Mouse (Mus musculus) G1E (cell line): ENCODE data around the gene Usp30. TPM values are rescaled to one million over a fixed set of nuclear protein-coding genes. Genes with fewer than 3 reads are reported as not detected.

Experiments used
- ATAC-seq: 2 replicates; pipeline ENCODE4 v1.8.0; 2016; ENCODE audit warnings: mild to moderate bottlenecking; ENCODE audit not compliant: insufficient number of reproducible peaks, poor library complexity, low FRiP score, severe bottlenecking; ENCODE audit errors: extremely low read depth
- DNase-seq: peaks from one replicate; pipeline ENCODE4 v3.0.0; 2012; ENCODE audit warnings: low spot score
- H3K27me3 ChIP-seq: 2 replicates; pipeline ENCODE4 v1.6.1; 2012; ENCODE audit warnings: mild to moderate bottlenecking, low read length, inconsistent platforms; ENCODE audit not compliant: insufficient read depth
- H3K36me3 ChIP-seq: replicated peaks from 2 replicates; pipeline ENCODE3; 2012; ENCODE audit warnings: mild to moderate bottlenecking, inconsistent platforms
- H3K4me1 ChIP-seq: 2 replicates; pipeline ENCODE4 v1.6.1; 2012; ENCODE audit warnings: low read depth, low read length, inconsistent platforms, mixed read lengths; ENCODE audit not compliant: insufficient read depth
- H3K4me3 ChIP-seq: 2 replicates; pipeline ENCODE4 v1.5.1; 2012; ENCODE audit warnings: low read depth, mild to moderate bottlenecking, inconsistent platforms, low read length, moderate library complexity, mixed read lengths
- H3K9me3 ChIP-seq: replicated peaks from 2 replicates; pipeline ENCODE4 v1.6.1; 2012; ENCODE audit warnings: inconsistent platforms
- CTCF ChIP-seq: IDR thresholded peaks from 2 replicates; pipeline ENCODE4 v1.5.1; 2012; ENCODE audit warnings: low read depth, low read length, inconsistent platforms, mixed read lengths
- GATA1 ChIP-seq: IDR thresholded peaks from 2 replicates; pipeline ENCODE4 v1.6.1; 2012; ENCODE audit warnings: borderline replicate concordance, low read length, inconsistent platforms, mixed read lengths
- GATA2 ChIP-seq: IDR thresholded peaks from 2 replicates; pipeline ENCODE4 v1.6.1; 2012; ENCODE audit warnings: low read depth, low read length, inconsistent platforms, borderline replicate concordance
- POLR2AphosphoS5 ChIP-seq: IDR thresholded peaks from 2 replicates; pipeline ENCODE4 v1.6.1; 2012; ENCODE audit warnings: low read depth, low read length, inconsistent platforms; ENCODE audit not compliant: insufficient replicate concordance
- TAL1 ChIP-seq: conservative IDR thresholded peaks from 2 replicates; pipeline ENCODE4 v1.6.1; 2012; ENCODE audit warnings: low read depth, low read length, inconsistent platforms, mixed read lengths
- polyA plus RNA-seq: library from polyadenylated mRNA; stranded (reverse); fragments of >175 nt; gene quantifications from 2 replicates; pipeline ENCODE4 v1.2.3, GENCODE M21; 2012
- total RNA-seq, 2 experiments: library from RNA; stranded (forward) in 1 of 2; stranded (reverse) in 1 of 2; fragments of 200-1000 nt in 1 of 2; fragments of >200 nt in 1 of 2; fragmentation: Nextera tagmentation in 1 of 2; gene quantifications; 2 replicates each; pipeline ENCODE4 v1.2.3; 2014 to 2017

Gene Usp30
- total and polyA plus RNA-seq, 3 experiments = 7.6 to 11.8 (median 9.9) TPM

DNA sequence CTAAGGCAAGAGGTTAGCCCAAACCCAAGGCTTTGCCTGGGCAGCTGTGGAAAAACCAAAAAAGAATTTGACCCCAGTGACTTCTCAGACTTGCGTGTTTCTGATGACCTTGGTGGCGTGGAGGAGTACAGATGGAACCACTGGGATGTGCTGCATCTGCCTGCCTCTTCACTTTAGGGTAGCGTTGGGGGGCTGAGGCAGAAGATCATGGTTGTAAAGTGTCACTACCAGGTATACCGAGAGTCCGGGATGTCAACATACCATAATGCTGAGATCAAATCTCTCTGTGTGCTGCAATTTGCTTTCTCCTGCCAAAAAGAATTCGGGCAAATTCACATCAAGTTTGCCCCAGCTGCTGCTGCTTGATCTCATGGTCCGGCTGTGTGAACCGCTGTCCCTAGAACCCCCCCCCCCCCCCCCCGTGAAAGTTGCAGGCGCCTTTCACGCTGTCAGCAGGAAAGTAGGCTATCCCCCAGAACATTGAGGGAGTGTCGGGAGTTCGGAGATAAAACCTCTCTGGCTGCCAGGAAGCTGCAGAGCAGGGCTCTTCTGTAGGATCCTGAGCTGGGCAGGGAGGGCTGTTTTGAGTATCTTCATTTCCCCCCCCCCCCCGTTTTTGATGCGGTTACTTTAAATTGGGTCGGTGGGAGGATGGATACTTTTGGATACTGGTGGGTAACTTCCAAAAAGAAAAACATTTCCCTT is 108.8 kb downstream of the Usp30 start:
- Histone ChIP-seq H3K4me3 (no peak overlapping the region; the same call in 1 of the 2 replicates), H3K9me3 (no peaks in the 10 kb centered on the region; the same call in 1 of the 2 replicates), H3K27me3 (peaks cover 6% of the 10 kb centered on the region; the same call in 1 of the 2 replicates), H3K36me3 (no peaks in the 10 kb centered on the region), H3K4me1 (peaks cover 21% of the 10 kb centered on the region)
- TF ChIP-seq GATA1 (no peak), CTCF (no peak), TAL1 (no peak), GATA2 (no peak), POLR2AphosphoS5 (no peak)
- DNase-seq (no peak), ATAC-seq (no peak)

Other genes with a start within 250 kb of the Usp30 start
- gene Selplg, start 232.8 kb upstream of the Usp30 start, total RNA-seq (2014; fragmentation: Nextera tagmentation) = 12.7 and 13.9 TPM in 2 replicates
- gene Selplg, start 232.8 kb upstream of the Usp30 start, total RNA-seq (2017) = 8.5 and 10.7 TPM in 2 replicates
- 18.7 and 22.5 TPM in 2 replicates for gene Selplg, start 232.8 kb upstream of the Usp30 start, polyA plus RNA-seq
- gene Coro1c, start 156.7 kb upstream of the Usp30 start, total RNA-seq (2014; fragmentation: Nextera tagmentation) = 77.5 and 83.7 TPM in 2 replicates
- gene Coro1c, start 156.7 kb upstream of the Usp30 start, total RNA-seq (2017) = 70.5 and 77.3 TPM in 2 replicates
- gene Coro1c, start 156.7 kb upstream of the Usp30 start, polyA plus RNA-seq = 56.6 and 59.1 TPM in 2 replicates
- 18.0 and 28.4 TPM in 2 replicates for gene Ssh1, start 71.6 kb upstream of the Usp30 start, total RNA-seq (2014; fragmentation: Nextera tagmentation)
- gene Ssh1, start 71.6 kb upstream of the Usp30 start, total RNA-seq (2017) = 3.3 and 3.9 TPM in 2 replicates
- 12.4 and 13.8 TPM in 2 replicates for gene Ssh1, start 71.6 kb upstream of the Usp30 start, polyA plus RNA-seq
- gene Dao, start 61.8 kb upstream of the Usp30 start, total RNA-seq (2014; fragmentation: Nextera tagmentation) = not detected in 2 replicates
- not detected in 2 replicates for gene Dao, start 61.8 kb upstream of the Usp30 start, total RNA-seq (2017)
- not detected in 2 replicates for gene Dao, start 61.8 kb upstream of the Usp30 start, polyA plus RNA-seq
- gene Svop, start 26.1 kb downstream of the Usp30 start, total RNA-seq (2014; fragmentation: Nextera tagmentation) = not detected in 2 replicates
- gene Svop, start 26.1 kb downstream of the Usp30 start, total RNA-seq (2017) = 0.05 and 0.06 TPM in 2 replicates
- gene Svop, start 26.1 kb downstream of the Usp30 start, polyA plus RNA-seq = not detected in 2 replicates
- gene Alkbh2, start 62.8 kb downstream of the Usp30 start, total RNA-seq (2014; fragmentation: Nextera tagmentation) = 6.8 and 8.2 TPM in 2 replicates
- gene Alkbh2, start 62.8 kb downstream of the Usp30 start, total RNA-seq (2017) = 3.7 and 7.1 TPM in 2 replicates
- gene Alkbh2, start 62.8 kb downstream of the Usp30 start, polyA plus RNA-seq = 19.0 and 20.5 TPM in 2 replicates
- gene Ung, start 64.9 kb downstream of the Usp30 start, total RNA-seq (2014; fragmentation: Nextera tagmentation) = 13.9 and 16.5 TPM in 2 replicates
- gene Ung, start 64.9 kb downstream of the Usp30 start, total RNA-seq (2017) = 17.6 and 19.5 TPM in 2 replicates
- 87.8 and 89.3 TPM in 2 replicates for gene Ung, start 64.9 kb downstream of the Usp30 start, polyA plus RNA-seq
- gene Acacb, start 81.1 kb downstream of the Usp30 start, total RNA-seq (2014; fragmentation: Nextera tagmentation) = 0.34 and 2.6 TPM in 2 replicates
- gene Acacb, start 81.1 kb downstream of the Usp30 start, total RNA-seq (2017) = 0.35 and 0.76 TPM in 2 replicates
- gene Acacb, start 81.1 kb downstream of the Usp30 start, polyA plus RNA-seq = 0.43 and 0.55 TPM in 2 replicates
- not detected in 2 replicates for gene Foxn4, start 208.3 kb downstream of the Usp30 start, total RNA-seq (2014; fragmentation: Nextera tagmentation)
- gene Foxn4, start 208.3 kb downstream of the Usp30 start, total RNA-seq (2017) = 0.05 TPM in 1 of 2 replicates, not detected in the other
- gene Foxn4, start 208.3 kb downstream of the Usp30 start, polyA plus RNA-seq = not detected in 2 replicates
- not detected in 2 replicates for gene Myo1h, start 223.7 kb downstream of the Usp30 start, total RNA-seq (2014; fragmentation: Nextera tagmentation)
- 0.66 and 0.87 TPM in 2 replicates for gene Myo1h, start 223.7 kb downstream of the Usp30 start, total RNA-seq (2017)
- gene Myo1h, start 223.7 kb downstream of the Usp30 start, polyA plus RNA-seq = not detected in 2 replicates